Mouse (Mus musculus) induced T-regulatory cell, adult 2 months (primary cell): ENCODE data around the gene Gm42674.

Experiments
- DNase-seq: peaks from one replicate; pipeline ENCODE4 v3.0.0-alpha.2; 2012; ENCODE audit warnings: low read depth

Gm42674 gene

GRCm38 (mm10) chr3:90601486-90602110 lies at the start of gene Gm42674:
TSS of gene Gm42674 (plus strand) at chr3:90601904.
- no peak for DNase-seq

- DNase-seq = no peak
Measured at GRCm38 (mm10) chr3:90552231-90552630, 49.5 kb upstream of the Gm42674 start.

GRCm38 (mm10) chr3:90555954-90556353 lies 45.8 kb upstream of the Gm42674 start:
- DNase-seq = no peak

GRCm38 (mm10) chr3:90560008-90560628 lies 41.6 kb upstream of the Gm42674 start, which contains the start of gene S100a3:
TSS of gene S100a3 (plus strand) at chr3:90560578.
- DNase-seq = no peak

- no peak for DNase-seq
Measured at GRCm38 (mm10) chr3:90574691-90575090, 27.0 kb upstream of the Gm42674 start.

- DNase-seq = no peak
Measured at GRCm38 (mm10) chr3:90575320-90575719, 26.4 kb upstream of the Gm42674 start.

- no peak for DNase-seq
Measured at GRCm38 (mm10) chr3:90576351-90577001, 25.2 kb upstream of the Gm42674 start.

- DNase-seq = no peak
Measured at GRCm38 (mm10) chr3:90579433-90579832, 22.3 kb upstream of the Gm42674 start.

- DNase-seq = no peak
Measured at GRCm38 (mm10) chr3:90581141-90581540, 20.6 kb upstream of the Gm42674 start.

- peak; percentile 69 for DNase-seq
Measured at GRCm38 (mm10) chr3:90582156-90582555, 19.5 kb upstream of the Gm42674 start.

- no peak for DNase-seq
Measured at GRCm38 (mm10) chr3:90582556-90582955, 19.1 kb upstream of the Gm42674 start.

- peak; percentile 9 for DNase-seq
Measured at GRCm38 (mm10) chr3:90583893-90584292, 17.8 kb upstream of the Gm42674 start.

- peak; percentile 91 for DNase-seq
Measured at GRCm38 (mm10) chr3:90585595-90585994, 16.1 kb upstream of the Gm42674 start.

- peak; percentile 80 for DNase-seq
Measured at GRCm38 (mm10) chr3:90586016-90586643, 15.6 kb upstream of the Gm42674 start.

GRCm38 (mm10) chr3:90586906-90587305 lies 14.8 kb upstream of the Gm42674 start:
- DNase-seq = peak; percentile 94

GRCm38 (mm10) chr3:90587361-90588101 lies 14.2 kb upstream of the Gm42674 start:
- peak; percentile 80 for DNase-seq

- peak; percentile 82 for DNase-seq
Measured at GRCm38 (mm10) chr3:90589390-90589789, 12.3 kb upstream of the Gm42674 start.

- DNase-seq = no peak
Measured at GRCm38 (mm10) chr3:90589947-90590346, 11.8 kb upstream of the Gm42674 start, which contains the start of gene S100a2. TSS of gene S100a2 (plus strand) at chr3:90590247.

- DNase-seq = no peak
Measured at GRCm38 (mm10) chr3:90594466-90594865, 7.2 kb upstream of the Gm42674 start.

GRCm38 (mm10) chr3:90595556-90595955 lies 6.1 kb upstream of the Gm42674 start:
- DNase-seq = no peak

- no peak for DNase-seq
Measured at GRCm38 (mm10) chr3:90596810-90597209, 4.9 kb upstream of the Gm42674 start.

GRCm38 (mm10) chr3:90597736-90598135 lies 4.0 kb upstream of the Gm42674 start:
- no peak for DNase-seq
